Mouse (Mus musculus): ENCODE measurements at regions not wholly inside any gene's neighbourhood (a gene's known extent, or its start where the extent isn't known, plus 50 kb on each side); places are given as distances from the start of the nearest gene placed in this dataset.

GRCm38 (mm10) chr15:97460360-97460719 is 213.3 kb upstream of the Amigo2 start:
- no peak for DNase-seq (ENCODE audit: low spot score in 2 of 2)

DNA sequence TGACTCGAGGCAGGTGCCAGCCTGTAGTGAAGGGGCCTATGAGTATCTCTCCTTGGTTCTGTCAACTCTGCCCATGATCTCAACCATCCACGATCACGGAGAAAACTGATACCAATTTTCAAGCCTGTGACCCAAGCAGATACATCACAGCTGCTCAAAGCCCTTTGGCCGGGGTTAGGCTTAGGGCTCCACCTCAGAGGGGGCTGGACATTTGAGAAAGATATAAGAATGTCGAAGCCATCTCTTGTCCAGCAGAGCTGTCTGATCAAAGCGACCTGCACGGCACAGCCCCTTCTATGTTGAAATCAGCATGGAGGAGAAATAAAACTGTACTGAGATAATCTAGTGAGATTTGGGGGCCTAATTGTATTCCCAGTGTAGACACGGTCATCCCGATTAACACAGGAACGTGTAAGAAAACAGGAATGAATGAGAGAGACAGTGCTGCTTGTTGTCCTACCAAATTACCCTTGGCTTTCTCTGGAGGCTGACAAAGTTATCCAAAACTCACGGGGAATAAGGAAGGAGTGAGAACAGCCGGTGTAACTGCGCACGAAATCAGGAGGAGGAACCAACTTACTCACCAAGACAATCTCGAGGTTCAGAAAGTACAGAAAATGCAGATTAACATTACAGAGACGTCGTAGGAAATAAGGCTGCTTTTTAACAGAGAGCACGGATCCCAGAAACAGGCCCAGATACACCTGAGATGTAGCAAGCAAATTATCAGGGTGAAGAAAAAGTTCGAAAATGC is 212.7 kb upstream of the Amigo2 start:
- no peak for DNase-seq (ENCODE audit: low spot score in 2 of 2)

DNA sequence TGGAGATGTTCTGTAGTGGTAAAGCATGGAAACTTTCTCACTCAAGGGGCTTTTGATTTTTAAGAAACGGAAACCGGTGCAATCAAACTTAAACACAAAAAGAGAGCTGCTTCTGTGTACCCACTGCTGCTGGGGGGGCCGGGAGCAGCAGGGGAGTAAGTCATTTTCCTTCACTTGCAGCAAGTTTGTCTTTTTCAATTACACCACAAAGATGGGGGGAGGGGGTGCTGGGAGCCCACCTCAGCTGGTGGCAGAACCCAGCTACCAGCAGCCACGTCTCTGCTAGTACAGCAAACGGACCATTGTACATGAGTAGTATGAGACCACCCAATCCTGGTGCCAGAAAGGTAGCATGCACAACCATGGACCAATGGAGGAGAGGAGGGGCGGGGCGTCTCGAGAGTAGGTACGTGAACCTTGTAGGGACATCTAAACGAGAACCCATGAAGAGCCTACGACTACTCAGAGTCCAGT is 211.7 kb upstream of the Amigo2 start:
- DNase-seq (ENCODE audit: low spot score in 2 of 2), result no peak

- DNase-seq (ENCODE audit: low spot score in 2 of 2), result no peak
Measured at GRCm38 (mm10) chr15:97458139-97458747, 211.2 kb upstream of the Amigo2 start.

DNA sequence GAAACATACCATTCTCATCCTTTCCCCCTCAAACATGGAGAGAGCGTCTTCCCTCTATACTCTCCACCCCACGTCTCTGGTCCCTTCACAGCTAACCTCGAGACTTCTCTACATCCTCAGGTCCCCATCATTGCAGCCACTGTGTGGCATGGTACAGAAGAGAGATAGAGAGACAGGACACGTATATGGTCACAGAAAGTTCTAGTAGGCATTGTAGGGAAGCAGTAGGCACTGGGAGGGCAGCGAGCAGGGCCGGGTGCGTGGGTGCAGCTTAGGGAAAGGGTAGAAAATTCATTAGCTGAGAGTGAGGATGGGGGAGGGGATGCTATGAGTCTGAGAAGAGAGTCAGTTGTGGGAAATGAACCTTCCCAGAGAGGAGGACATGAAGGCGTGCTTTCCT is 210.4 kb upstream of the Amigo2 start:
- DNase-seq (ENCODE audit: low spot score in 2 of 2), result no peak

DNA sequence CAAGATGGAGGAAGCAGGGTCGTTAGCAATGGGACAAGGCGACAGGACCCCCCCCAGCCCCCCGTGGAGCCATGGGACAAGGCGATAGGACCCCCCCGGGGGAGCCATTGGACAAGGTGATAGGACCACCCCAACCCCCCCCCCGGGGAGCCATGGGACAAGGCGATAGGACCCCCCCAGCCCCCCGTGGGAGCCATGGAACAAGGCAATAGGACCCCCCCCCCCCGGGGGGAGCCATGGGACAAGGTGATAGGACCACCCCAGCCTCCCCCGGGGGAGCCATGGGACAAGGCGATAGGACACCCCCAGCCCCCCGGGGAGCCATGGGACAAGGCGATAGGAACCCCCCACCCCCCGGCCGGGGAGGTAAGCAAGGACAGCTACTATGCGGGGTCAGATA is 209.9 kb upstream of the Amigo2 start:
- DNase-seq (ENCODE audit: low spot score in 2 of 2), result no peak

DNA sequence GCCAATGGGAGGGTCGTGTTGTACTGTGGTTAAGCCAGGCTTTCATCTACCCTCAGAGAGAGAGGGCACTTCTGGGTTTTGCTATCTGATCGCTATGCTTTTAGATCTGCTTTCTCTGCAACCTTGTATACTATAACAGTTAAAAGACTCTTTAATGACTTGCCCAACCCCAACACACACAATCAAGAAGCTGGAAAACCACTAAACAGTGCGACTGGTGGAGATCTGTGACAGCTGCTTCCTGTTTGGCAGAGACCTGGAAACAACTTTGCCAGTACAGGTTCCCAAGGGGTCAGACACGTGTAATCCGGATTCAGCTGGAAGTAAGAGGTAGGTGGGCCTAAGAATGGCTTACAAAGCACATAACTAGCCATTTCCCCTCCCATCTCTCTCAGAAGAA is 208.6 kb upstream of the Amigo2 start:
- DNase-seq (ENCODE audit: low spot score in 2 of 2), result peak; percentile 34 to 53

DNA sequence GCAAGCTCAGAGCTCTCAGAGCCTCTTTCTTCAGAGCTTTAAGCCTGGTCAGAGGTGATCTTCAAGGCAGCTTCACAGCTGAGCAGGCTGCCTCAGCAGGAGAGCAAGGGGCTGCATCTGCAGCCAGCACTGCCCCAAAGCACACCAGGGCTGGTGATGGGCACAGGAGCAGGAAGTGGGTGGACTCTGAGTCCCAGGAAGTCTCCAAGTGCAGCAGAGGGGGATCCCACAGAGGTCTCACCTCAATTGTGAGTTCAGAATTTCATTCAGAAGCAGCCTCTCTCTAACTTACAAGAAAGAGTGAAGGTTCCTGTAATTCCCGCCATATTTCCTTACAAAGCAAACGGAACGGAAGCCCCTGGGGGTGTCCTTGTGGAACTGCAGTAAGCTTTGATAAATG is 202.6 kb upstream of the Amigo2 start:
- DNase-seq (ENCODE audit: low spot score in 2 of 2), result no peak

GRCm38 (mm10) chr15:97449001-97449400 is 201.9 kb upstream of the Amigo2 start:
- DNase-seq (ENCODE audit: low spot score in 2 of 2), result no peak

DNA sequence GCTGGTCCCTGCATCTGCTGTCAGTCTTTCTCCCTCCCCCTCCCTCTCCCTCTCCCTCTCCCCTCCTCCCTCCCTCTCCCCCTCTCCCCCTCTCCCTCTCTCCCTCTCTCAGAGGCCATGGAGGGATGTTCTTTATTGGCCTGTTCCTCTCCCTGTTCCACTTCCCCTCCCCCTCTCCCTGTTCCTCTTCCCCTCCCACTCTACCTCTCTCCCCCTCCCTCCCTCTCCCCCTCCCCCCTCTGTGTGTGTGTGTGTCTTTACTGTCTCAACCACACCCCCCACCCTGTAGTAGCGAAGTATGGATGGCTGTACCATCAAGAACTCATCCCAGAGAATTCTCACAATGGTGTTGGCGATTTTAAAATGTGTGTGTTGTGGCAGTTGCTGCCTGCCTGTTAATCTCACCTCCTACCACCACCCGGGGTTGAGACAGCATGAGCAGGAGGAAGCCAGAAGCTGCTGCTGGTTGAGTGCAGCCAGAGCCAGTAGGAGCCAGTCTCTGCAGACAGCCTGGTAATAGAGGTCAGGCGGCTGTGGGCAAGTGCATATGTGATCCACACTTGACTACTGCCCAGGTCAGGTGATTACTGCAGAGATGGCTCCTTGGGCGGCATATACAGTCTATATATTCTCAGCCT is 201.3 kb upstream of the Amigo2 start:
- no peak for DNase-seq (ENCODE audit: low spot score in 2 of 2)

GRCm38 (mm10) chr15:97446181-97446580 is 199.1 kb upstream of the Amigo2 start:
- DNase-seq (ENCODE audit: low spot score in 2 of 2), result no peak

GRCm38 (mm10) chr15:97438235-97438760 is 191.2 kb upstream of the Amigo2 start:
- no peak for DNase-seq (ENCODE audit: low spot score in 2 of 2)

All from heart, adult 9 months (tissue).